Mouse (Mus musculus): ENCODE results near the gene Acss3.

DNA sequence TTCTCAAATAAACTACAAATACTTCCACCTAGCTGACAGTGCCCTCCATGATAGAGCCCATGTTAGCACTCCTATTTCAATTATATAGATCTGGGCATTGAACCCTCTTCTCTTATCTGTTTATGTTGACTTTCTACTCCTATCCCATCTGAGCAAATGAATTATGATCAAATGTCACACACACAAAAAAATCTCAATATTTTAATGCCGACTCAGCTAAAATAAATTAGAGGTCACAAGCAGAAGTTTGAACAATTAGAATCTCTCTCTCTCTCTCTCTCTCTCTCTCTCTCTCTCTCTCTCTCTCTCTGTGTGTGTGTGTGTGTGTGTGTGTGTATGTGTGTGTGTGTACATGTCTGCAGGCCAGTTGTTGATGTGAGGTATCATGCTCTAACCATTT is 25.3 kb upstream of the Acss3 start:
- TF ChIP-seq CTCF (IDR thresholded peaks at IDR 0.05; ENCODE audit: low read depth, low read length) (no peak), POLR2A (IDR thresholded peaks at IDR 0.05; ENCODE audit: extremely low read depth, insufficient read depth, low read length) (no peak)

Measured in liver, adult 2 months (tissue).